Mouse (Mus musculus): ENCODE measurements at regions not wholly inside any gene's neighbourhood (a gene's known extent, or its start where the extent isn't known, plus 50 kb on each side); places are given as distances from the start of the nearest gene placed in this dataset.
A peak's percentile ranks its signal among the peaks of the same experiment; 100 is the strongest.
"Not testable (repeated sequence)": the region's sequence is repeated elsewhere in the genome, so short reads cannot be mapped to it uniquely, and the experiment has no call there.

- H3K4me2 ChIP-seq (ENCODE audit: low read depth, low read length): no peak overlapping the region
- no peak overlapping the region for H3K4me3 ChIP-seq (ENCODE audit: low read depth, low read length)
- no peaks in the 10 kb centered on the region for H3K9me3 ChIP-seq (replicated peaks; ENCODE audit: control insufficient read depth, low read length)
- H3K27ac ChIP-seq (ENCODE audit: low read depth): no peak overlapping the region
- no peaks in the 10 kb centered on the region for H3K27me3 ChIP-seq (ENCODE audit: control insufficient read depth, insufficient read depth, low read length)
- TF ChIP-seq CTCF (IDR thresholded peaks at IDR 0.05; ENCODE audit: low read depth) (no peak), EP300 (IDR thresholded peaks at IDR 0.05; ENCODE audit: low read depth) (no peak)
- no peaks in the 10 kb centered on the region for H3K4me1 ChIP-seq (ENCODE audit: control insufficient read depth, insufficient read depth)
- no peak overlapping the region for H3K9ac ChIP-seq (replicated peaks; ENCODE audit: low read depth, low read length)
- H3K36me3 ChIP-seq (replicated peaks; ENCODE audit: control insufficient read depth, insufficient read depth, low read length): no peaks in the 10 kb centered on the region
- WGBS: 60% methylated on average over 5 of the region's 5 CpGs
- DNase-seq (ENCODE audit: low spot score) (no peak), ATAC-seq (ENCODE audit: insufficient read depth, low read depth) (no peak)
Observed at GRCm38 (mm10) chr10:33715701-33716250, 70.7 kb downstream of the Sult3a2 start.

GRCm38 (mm10) chr10:33708656-33709055 is 77.8 kb downstream of the Sult3a2 start:
- WGBS: 67% methylated on average over 3 of the region's 3 CpGs
- H3K4me3 ChIP-seq (ENCODE audit: low read depth, low read length); H3K27me3 ChIP-seq (ENCODE audit: control insufficient read depth, insufficient read depth, low read length); H3K9me3 ChIP-seq (replicated peaks; ENCODE audit: control insufficient read depth, low read length); H3K4me2 ChIP-seq (ENCODE audit: low read depth, low read length); DNase-seq (ENCODE audit: low spot score); H3K36me3 ChIP-seq (replicated peaks; ENCODE audit: control insufficient read depth, insufficient read depth, low read length); ATAC-seq (ENCODE audit: insufficient read depth, low read depth); H3K27ac ChIP-seq (ENCODE audit: low read depth); H3K9ac ChIP-seq (replicated peaks; ENCODE audit: low read depth, low read length); H3K4me1 ChIP-seq (ENCODE audit: control insufficient read depth, insufficient read depth): not testable (repeated sequence)

- 48% methylated on average over 3 of the region's 3 CpGs for whole genome bisulfite sequencing
- H3K27ac ChIP-seq (ENCODE audit: low read depth); DNase-seq (ENCODE audit: low spot score); H3K4me2 ChIP-seq (ENCODE audit: low read depth, low read length); H3K9ac ChIP-seq (replicated peaks; ENCODE audit: low read depth, low read length); H3K4me1 ChIP-seq (ENCODE audit: control insufficient read depth, insufficient read depth); H3K27me3 ChIP-seq (ENCODE audit: control insufficient read depth, insufficient read depth, low read length); H3K4me3 ChIP-seq (ENCODE audit: low read depth, low read length); H3K36me3 ChIP-seq (replicated peaks; ENCODE audit: control insufficient read depth, insufficient read depth, low read length); H3K9me3 ChIP-seq (replicated peaks; ENCODE audit: control insufficient read depth, low read length): not testable (repeated sequence)
- 0 out of 2 replicates have a peak, but pooled peaks have one; percentile 51 for ATAC-seq (ENCODE audit: insufficient read depth, low read depth)
Observed at GRCm38 (mm10) chr10:33704245-33704644, 79.7 kb upstream of the Clvs2 start.

- WGBS: 48% methylated on average over 3 of the region's 3 CpGs
- no peak overlapping the region for H3K4me2 ChIP-seq (ENCODE audit: low read depth, low read length)
- DNase-seq (ENCODE audit: low spot score) (peak; percentile 11), ATAC-seq (ENCODE audit: insufficient read depth, low read depth) (no peak)
- H3K9ac ChIP-seq (replicated peaks; ENCODE audit: low read depth, low read length): no peak overlapping the region
- H3K4me3 ChIP-seq (ENCODE audit: low read depth, low read length): no peak overlapping the region
- H3K27ac ChIP-seq (ENCODE audit: low read depth): no peak overlapping the region
- no peaks in the 10 kb centered on the region for H3K9me3 ChIP-seq (replicated peaks; ENCODE audit: control insufficient read depth, low read length)
- TF ChIP-seq EP300 (IDR thresholded peaks at IDR 0.05; ENCODE audit: low read depth): no peak
- TF ChIP-seq CTCF (IDR thresholded peaks at IDR 0.05; ENCODE audit: low read depth): peak; percentile 63
- H3K36me3 ChIP-seq (replicated peaks; ENCODE audit: control insufficient read depth, insufficient read depth, low read length): no peaks in the 10 kb centered on the region
- H3K4me1 ChIP-seq (ENCODE audit: control insufficient read depth, insufficient read depth): no peaks in the 10 kb centered on the region
- no peaks in the 10 kb centered on the region for H3K27me3 ChIP-seq (ENCODE audit: control insufficient read depth, insufficient read depth, low read length)
Observed at GRCm38 (mm10) chr10:33703420-33703819, 78.9 kb upstream of the Clvs2 start.

Measured in heart, postnatal 0 days (tissue).